Mouse (Mus musculus) liver, adult (tissue): Measurements from ENCODE around the gene Dusp28.

Experiments
- GATA4 ChIP-seq: IDR thresholded peaks from 2 replicates; pipeline ENCODE4 v1.6.1; 2014; ENCODE audit warnings: mild to moderate bottlenecking, low read length; ENCODE audit not compliant: insufficient replicate concordance

Dusp28 gene

DNA sequence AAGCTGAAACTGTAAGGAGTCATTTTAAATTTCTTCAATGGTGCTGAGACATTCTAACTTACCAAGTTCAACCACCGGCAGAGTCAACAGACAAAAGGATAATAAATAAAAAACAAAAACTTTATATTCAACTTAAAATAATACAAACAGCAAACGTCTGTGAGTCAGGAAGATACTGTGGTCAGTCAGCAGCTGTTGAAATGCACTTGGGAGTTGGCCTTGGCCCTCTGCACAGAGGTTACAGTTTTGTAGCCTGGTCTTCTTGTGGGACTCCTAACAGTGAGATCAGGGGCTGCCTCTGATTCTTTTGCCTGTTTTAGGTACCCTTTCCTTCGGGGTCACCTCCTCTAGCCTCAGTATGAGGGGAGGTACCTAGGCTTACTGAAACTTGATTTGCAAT, 12.9 kb upstream of the Dusp28 start:
- no peak for TF ChIP-seq GATA4

DNA sequence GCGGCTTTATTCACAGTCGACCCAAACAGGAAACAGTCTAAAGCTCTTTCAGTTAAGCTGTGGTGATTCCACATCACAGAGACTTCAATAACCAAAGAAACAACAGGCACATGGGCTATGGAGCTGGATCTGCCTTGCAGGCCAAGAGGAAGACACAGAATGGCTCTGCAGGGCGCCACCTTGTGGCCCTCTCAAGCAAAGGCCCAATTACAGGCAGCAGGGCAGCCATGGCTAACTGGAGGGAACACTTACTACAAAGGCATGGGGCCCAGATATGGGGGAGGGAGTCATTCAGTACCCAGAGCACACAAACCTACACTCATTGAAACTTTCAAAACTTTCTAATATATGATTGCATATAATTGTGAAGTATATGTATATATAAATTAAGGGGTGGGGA, 11.7 kb upstream of the Dusp28 start:
- no peak for TF ChIP-seq GATA4

DNA sequence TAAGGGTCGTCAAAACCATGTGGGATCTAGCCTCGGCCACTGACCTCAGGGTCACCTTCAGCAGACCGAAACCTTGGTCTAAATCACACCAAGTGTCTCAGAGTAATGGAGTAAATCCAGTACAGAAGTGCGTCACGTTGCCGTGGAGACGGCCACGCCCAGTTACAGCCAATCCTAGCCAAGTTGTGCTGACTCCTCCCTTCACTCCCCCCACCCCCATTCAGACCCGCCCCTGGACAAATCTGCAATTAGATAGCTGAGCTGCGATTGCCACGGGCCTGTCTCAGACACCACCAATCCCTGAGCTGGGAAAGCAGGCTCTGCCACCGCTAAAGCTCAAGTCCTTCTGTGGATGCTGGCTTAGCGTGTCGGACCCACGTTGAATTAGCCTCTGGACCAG, 4.0 kb upstream of the Dusp28 start, which contains the start of gene Ankmy1:
Gene Ankmy1, minus strand, starts transcription at position 121 of the 400 bp plus-strand sequence.
- TF ChIP-seq GATA4, result no peak

DNA sequence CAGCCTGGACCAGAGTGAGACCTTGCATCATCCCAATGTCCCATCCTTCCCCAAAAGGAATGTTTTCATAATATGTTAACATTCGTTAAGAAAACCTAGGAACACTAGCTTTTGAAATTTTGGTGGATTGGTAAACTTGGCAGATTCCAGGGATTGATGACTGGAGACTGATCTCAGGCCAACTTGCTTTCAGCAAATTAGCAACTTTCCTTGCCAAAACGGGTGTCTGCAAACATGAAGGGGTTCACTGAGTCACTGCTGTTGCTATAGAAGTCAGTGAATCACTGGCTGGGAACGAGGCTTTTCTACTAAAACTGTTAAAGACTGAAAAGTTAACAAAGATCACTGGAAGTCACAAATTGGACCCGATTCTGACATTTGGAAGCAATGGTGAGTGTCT, 3.2 kb upstream of the Dusp28 start:
- TF ChIP-seq GATA4, result no peak

DNA sequence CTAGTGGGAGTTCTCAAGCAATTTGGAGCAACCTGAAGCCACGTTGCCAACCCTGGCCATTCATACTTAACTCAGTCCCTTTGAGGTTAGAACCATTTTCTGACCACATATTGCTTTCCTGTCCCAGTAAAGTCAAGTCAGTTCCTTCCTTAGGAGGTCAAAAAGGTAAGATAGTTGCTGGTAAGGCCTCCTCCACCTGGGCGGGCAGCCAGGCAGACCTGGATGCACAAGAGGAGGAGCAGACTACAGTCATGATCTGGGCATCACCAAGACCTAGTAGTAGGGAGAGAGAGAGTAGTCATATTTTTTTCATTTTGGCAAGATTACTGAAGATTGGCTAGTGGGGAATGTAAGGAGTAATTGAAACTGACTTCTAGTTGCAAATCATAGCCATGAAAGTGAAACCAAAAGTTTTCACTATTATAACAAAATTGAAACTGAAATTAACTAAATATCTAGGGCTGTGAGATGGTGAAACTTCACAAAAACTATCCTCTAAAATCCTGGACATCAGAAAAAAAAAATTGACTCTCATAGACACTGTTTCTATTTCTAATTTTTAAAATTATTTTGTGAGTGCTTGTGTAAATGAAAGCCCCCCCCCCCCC, 974 bp upstream of the Dusp28 start:
- no peak for TF ChIP-seq GATA4

DNA sequence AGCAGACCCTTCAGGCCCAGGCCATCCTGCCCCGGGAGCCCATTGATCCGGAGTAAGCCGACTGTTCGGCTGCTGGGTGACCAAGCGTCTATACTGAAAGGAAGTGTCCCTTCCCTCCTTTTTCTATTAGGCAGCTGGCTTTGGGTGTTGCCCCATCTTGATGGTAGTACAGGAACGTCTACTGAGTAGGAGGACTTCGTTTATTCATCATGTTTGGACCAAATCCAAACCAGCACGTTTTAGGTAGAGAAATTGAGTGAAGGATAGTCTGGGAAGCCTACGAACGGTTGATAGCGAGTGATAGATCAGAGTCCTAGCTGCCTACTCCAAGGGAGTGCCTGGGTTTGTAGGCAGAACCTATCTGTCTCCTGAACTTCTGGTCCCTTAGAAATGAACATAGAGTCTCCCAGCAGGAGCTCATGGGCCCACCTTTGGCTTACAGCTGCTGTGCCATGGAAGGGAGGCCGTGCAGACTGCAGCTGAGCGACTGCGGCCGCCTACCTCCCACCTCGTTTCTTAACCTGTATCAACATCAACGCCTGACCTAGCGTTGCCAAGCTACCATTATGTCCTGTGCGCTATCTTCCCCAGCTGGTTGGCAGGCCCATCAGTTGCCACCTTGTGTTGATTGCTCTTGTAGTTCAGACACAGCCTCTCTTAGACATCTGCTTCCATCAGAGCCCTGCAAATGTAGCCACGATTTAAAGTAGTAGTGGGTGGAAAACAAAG, 1.0 kb downstream of the Dusp28 start:
- no peak for TF ChIP-seq GATA4

DNA sequence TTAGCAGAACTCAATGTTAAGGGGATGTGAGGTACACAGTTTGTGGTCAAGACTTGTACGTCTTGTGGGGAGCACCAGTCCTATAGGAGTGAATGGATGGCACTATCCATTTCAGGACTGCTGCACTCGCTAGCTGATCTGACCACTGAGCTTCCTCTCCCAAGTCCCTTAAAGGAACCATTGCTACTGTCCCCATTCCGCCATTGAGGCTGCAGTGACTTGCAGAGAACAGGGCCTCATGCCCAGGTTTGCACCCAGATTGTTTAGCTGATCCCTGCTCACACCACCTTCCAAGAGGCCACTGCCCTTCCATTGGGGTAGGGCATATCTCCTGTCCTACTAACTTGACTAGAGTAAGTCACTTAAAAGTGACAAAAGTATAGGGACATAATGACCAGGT, 1.9 kb downstream of the Dusp28 start:
- TF ChIP-seq GATA4, result no peak

DNA sequence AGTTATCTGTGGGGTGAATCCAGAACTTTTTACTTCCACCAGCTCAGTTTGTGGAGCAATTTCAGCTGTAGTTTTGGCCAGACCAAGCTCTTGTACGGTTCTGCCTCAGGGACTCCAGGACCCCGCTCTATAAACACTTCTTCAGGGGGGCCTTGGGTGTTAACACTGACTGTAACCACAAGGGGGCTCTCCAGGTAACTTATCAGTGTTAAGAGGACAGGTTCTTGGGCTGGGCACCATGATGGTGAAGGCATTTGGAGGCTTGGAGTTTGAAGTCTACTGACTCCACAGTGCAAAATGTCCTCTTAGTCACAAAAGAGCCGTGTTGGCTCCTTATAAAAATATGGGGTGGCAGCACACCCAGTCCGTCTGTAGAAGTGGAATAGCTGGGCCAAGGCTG, 2.3 kb downstream of the Dusp28 start:
- TF ChIP-seq GATA4, result no peak

DNA sequence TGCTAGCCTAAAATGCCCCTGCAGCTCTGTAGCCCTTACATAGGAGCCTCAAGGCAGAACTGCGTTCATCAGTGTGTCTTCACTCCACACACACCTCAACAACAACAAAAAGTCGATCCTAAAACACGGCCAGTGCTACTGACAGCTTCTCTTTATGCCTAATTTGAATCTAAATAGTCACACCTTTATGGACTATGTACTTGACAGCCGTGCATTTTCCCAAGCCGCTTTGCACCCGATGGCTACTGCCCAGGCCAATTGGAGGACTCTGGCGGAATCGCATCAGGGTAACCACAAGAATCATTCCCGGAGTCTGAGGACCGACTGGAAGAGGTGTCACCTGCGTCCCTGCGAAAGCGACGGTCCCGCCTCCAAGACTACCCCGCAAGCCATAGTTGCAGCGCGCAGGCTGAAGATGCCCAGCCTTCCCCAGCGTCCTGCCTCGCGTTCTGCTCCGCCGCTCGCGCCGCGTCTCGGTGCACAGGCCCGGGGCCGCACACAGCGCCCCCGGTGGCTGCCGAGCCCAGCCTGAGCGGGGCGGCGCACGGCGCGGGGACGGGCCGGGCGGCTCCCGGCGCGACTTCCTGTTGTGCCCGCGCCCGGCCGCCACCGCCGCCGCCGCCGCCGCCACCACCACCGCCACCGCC, 3.6 kb downstream of the Dusp28 start, which contains the start of gene Rnpepl1:
Gene Rnpepl1, plus strand, starts transcription at position 545 of the 647 bp plus-strand sequence.
- TF ChIP-seq GATA4, result no peak

DNA sequence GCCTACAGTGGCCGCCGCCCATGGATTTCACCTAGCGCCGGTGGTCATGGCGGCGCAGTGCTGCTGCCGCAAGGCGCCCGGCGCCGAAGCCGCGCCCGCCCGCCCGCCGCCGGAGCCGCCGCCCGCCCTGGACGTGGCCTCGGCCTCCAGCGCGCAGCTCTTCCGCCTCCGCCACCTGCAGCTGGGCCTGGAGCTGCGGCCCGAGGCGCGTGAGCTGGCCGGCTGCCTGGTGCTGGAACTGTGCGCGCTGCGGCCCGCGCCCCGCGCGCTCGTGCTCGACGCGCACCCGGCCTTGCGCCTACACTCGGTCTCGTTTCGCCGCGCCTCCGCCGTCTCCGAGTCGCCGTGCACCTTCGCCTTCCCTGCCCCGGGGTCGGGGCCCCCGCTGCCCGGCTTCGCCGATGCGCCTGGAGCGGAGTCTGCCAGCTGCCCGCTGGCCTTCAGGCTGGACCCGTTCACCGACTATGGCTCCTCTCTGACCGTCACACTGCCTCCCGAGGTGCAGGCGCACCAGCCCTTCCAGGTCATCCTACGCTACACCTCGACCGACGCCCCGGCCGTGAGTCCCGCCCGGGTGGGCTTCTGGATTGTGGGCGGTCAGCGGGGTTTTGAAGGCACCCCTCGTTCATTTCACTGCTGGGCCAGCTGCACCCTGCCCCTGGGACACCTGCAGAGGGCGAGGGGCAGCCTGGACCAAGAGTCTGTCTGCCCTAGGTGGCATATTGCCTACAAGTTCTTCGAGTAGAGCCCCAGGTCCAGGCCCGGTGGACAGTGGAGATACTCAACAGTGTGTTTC, 4.3 kb downstream of the Dusp28 start:
- no peak for TF ChIP-seq GATA4

DNA sequence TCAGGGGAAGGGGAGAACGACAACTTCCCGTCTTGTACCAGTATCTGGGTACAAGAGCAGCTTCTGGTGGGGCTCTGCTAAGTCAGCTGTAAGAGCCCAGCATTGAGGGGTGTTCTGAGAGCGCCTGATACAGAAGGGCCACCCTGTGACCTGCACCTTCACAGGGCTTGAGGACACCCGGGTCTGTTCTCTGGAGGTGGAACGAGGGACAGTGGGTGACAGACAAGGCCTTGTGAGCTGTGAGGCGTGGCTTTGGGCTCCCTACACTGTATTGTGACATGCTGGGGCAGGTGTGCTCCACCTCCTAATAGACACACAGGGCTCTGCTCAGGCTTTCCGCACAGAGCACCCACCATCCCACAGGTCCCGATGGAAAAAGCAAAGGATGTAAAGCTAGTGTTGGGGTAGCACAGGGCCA, 4.9 kb downstream of the Dusp28 start:
- TF ChIP-seq GATA4, result no peak

DNA sequence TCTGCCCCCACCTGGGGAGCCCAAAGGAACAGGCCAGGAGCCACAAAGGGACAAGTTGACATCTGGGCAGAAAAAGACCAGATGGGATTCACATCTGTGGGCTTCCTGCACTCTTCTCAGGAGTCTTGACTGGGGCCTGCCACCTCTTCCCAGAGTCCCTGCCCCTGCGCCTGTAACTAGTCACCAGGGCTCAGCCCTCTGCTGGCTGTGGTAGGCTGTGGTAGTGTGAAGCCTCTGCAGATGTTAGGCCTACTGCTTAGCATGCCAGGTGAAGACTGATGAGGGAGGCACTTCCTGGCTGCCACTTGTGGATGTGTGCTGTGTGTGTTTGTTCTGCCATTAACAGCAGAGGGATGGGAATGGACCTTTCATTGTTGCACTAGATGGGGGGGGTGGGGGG, 5.5 kb downstream of the Dusp28 start:
- no peak for TF ChIP-seq GATA4

DNA sequence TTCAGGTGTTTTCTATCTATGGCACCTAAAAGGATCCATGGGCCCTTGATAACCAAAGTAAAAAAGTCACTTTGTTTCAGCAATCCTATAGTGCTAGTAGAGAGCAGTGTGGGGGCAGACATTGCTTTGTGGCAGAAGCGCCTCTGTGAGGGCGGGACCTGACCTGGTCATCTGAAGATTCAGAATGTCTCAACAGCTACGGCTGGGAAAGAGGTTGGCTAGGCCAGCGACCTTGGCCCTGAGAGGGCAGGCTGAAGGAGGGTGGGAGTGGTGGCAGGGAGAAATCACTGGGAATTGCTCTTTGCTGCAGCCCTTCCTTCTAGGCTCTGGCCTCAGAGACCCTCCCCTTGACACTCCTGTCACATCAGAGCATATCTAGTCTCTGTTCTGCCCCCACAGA, 7.5 kb downstream of the Dusp28 start:
- no peak for TF ChIP-seq GATA4

DNA sequence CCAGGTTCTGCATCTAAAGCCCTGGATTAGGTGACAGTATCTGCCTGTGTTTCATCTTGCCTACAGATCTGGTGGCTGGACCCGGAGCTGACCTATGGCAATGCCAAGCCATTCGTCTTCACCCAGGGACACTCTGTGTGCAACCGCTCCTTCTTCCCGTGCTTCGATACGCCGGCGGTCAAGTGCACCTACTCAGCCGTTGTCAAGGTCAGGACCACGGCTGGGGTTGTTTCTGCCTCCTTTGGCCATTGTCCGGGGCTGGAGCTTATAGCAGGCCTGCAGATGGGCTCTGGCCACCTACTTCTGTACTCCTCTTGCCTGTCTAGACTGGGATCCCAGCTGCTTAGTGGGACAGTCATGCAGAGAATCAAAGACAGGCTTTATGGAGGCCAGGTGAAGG, 8.2 kb downstream of the Dusp28 start:
- no peak for TF ChIP-seq GATA4

DNA sequence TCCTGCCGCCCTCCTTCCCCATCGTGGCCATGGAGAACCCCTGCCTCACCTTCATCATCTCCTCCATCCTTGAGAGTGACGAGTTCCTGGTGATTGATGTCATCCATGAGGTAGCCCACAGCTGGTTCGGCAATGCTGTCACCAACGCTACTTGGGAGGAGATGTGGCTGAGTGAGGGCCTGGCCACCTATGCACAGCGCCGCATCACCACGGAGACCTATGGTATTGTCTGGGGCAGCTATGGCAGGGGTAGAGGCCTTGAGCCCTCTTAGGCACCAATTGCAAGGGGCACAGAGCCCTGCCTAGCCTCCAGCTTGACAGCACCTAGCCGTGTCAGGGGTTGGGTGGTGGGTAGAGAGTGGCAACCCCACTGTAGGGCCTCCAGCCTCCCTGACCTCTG, 9.9 kb downstream of the Dusp28 start:
- no peak for TF ChIP-seq GATA4
